Mouse (Mus musculus) lung, postnatal 0 days (tissue): ENCODE measurements around the gene Lcor.

Experiments
- CTCF ChIP-seq: IDR thresholded peaks from 2 replicates; pipeline ENCODE4 v1.5.1; 2016; ENCODE audit warnings: antibody characterized with exemption, mild to moderate bottlenecking
- EP300 ChIP-seq: IDR thresholded peaks from 2 replicates; pipeline ENCODE4 v1.6.1; 2016; ENCODE audit warnings: antibody characterized with exemption, mild to moderate bottlenecking, control low read depth

GRCm38 (mm10) chr19:41445723-41446122 is 36.7 kb upstream of the Lcor start:
- TF ChIP-seq EP300 (no peak), CTCF (no peak)
